Mouse (Mus musculus): Measurements from ENCODE around the gene Cnfn.

Gene Cnfn

DNA sequence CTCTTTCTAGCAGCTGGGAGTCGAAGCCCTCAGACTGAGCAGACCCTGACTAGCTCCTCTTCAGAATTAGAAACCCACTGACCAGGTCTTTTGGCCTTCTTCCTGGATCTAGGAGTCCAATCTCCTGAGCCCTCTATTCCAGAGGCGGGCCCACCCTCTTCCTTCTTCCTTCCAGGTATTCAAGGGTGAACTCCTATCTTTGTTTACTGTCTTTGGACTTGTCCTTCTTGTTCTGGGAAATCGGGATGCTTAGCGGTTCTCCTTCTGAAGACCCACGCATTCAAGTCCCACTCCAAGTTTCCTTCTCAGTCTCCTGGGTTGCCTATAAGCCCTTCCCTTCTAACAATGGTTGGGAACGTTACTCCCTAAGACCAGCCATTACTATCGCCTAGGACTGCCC, 19.4 kb upstream of the Cnfn start:
- DNase-seq = no peak

DNA sequence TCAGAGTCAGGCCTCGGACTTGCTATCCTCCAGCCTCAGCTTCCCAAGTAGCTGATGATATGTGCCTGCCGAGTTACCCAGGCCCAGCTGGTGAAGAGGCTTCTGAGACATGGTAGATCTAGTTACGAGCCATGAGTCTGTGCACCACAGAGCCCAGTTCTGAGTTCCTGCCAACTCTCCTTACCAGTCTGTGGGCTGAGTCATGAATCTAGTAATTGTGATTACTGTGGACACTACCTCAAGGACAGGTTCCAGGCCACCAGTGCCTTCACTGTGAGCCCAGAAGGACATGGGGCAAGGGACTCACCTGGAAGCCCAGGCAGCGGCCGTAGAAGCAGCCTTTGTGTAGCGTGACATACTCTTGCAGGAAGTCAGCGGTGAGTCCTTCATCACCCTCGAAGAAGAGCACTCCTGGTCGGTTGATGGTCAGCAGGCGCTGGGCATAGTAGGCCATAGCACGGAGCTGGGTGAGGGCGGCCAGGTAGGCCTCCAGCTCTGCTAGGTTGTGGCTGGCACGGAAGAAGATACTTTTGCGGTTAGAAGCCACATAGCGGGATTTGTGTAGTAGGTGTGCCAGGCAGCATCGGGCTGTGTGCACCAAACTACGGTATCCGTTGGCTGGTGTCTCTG, 18.4 kb upstream of the Cnfn start:
- no peak for DNase-seq

DNA sequence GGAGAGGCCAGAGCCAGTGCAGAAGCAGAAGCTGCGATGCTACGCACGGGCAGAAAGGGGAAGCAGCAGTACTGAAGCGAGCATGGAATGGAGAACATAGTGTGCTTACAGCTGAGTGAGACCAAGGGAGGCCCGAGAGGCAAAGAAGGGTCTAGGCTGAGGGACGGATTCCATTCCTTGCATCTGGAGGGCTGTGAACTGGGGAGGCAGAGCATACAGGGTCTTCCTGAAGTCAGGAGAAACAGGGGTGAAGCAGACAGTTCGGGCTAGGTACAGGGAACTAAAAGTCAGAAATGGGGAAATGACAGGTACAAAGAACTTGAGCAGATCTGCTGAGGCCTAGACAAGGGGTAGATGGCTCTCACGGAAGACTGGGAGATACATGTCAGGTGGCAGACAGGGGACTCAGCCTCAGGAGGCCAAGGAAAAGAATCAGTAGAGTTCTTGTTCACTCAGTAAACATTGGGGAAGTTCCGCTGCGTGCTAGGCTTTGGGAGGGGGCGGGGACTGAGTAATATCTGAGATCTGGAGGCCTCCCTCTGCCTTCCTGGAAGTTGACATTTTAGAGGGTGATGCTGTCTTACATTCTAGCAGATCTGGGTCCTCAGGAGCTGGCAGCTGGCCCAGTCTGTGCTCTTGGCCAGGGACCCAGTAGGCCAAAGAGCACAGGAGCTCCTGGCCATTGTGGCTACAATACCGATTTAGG, 16.5 kb upstream of the Cnfn start:
- no peak for DNase-seq

DNA sequence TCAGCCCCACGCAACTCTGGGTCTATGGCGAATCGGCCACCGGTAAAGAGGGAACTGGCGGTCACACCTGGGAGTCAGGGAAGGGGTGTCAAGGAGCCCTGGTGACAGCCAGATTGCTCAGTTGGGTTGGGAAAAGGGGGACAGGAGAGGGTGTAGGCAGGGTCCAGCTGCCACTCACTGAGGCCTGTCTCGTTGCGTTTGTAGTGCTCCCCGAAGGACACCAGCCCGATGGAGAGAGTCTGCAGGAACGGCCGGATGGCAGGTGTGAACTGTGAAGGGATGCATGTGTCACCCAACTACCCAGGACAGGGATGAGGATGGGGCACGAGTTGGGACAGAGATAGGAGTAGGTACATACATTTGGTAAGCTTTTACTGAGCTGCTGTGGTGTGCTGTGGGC, 15.7 kb upstream of the Cnfn start:
- DNase-seq = no peak

DNA sequence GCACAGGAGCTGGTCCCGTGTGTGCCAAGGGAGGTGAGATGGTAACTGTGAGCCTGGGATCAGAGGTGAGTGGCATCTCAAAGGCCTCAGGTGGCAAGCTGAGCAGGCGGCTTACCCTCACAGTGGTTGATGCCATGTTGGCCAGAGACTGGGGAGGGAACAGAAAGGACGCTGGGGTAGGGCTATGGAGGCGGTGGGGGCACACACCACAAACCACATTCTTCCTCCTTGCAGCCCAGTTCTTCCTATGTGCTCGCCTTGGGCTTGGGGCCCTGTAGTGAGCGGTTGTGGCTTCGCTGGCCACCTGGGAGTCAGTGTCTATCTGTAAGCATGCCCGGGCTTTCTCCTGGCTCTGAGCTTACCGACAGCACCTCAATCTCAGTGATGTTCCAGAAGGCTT, 15.3 kb upstream of the Cnfn start:
- DNase-seq = no peak

DNA sequence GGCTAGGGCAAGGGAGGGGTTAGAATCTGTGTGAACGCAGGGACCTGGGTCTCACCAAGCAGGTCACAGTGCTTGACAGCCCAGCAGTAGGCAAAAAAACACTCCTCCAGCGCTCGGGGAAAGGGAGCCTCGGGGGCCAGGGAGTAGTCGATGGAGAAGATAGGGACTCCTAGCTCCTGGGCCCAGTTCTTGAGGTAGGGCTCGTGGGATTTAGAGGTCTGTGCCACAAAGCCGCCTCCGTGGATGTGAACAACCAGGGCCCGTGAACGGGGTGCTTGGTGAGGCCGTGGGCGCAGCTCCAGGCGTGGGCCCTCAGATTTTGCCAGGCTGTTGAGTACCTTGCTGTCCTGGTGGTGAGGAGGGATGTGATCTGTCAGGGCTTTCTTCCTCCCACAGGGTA, 14.8 kb upstream of the Cnfn start:
- no peak for DNase-seq

DNA sequence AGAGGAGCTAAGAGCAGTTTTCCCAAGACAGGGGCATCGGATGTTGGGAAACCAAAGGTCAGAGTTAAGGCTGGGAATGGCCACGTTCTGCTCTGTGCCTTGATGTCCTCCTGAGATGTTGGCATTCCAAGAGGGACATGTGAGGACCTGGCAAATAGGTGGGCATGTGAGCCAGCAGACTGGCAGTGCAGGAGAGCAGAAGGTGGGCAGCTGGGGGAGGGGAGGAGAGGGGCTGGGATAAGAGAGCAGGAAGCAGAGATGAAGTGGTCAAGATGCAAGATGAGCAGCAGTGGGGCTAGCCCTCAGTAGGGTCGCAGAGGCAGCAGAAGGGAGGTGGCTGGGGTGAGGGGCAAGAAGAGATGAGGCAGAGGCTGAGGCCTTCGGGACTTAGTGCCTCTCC, 14.4 kb upstream of the Cnfn start:
- no peak for DNase-seq

DNA sequence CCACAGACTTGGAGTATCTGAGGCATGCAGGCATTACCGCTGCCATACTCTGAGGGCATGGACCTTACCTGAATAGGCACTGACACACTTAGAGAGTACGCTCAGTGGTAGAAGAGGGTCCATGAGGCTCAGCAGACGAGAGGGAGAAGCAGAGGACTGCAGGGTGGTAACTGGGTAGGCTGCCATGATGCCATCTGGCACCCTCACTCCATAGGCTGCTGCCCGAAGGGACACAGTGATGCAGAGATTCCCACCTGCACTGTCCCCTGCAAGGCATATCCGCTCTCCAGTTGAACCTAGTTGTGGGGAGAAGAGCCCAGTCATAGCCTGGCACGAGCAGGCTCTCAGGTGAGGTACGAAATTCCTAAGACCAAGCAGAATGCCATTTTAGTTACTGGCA, 13.9 kb upstream of the Cnfn start:
- no peak for DNase-seq

DNA sequence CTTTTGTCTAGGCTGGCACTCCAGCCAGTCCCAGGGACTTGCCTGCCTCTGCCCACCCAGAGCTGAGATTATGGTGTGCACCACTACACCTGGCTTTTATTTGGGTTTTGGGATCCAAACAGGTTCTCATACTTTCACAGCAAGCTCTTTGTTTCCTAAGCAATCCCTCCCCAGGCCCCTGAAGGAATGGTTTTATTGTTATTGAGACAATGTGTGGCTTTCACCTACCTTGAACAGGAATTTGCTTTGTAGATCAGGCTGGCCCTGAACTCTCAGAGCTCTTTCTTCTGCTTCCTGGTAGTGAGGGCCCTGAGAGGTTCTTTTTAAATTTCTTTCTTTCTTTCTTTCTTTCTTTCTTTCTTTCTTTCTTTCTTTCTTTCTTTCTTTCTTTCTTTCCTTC, 13.0 kb upstream of the Cnfn start:
- DNase-seq = no peak

DNA sequence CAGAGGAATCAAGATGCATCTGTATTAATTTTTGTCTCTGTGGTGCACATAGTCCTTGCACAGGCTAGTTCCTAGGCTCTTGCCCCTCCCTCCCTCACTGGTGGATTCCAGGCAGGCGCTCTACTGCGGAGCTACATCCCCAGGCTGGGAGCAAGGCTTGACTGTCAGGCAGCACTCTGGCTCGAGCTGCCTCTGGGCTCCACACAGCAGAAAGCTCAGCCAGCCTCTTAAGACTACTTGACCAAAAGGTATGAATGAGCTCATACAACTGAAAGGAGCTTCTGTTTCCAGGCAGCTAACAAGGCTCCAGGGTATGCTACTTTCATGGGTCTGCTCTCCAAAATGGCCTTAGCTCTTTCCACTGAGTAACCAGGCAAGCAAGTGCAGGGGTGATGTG, 11.8 kb upstream of the Cnfn start:
- DNase-seq = no peak

DNA sequence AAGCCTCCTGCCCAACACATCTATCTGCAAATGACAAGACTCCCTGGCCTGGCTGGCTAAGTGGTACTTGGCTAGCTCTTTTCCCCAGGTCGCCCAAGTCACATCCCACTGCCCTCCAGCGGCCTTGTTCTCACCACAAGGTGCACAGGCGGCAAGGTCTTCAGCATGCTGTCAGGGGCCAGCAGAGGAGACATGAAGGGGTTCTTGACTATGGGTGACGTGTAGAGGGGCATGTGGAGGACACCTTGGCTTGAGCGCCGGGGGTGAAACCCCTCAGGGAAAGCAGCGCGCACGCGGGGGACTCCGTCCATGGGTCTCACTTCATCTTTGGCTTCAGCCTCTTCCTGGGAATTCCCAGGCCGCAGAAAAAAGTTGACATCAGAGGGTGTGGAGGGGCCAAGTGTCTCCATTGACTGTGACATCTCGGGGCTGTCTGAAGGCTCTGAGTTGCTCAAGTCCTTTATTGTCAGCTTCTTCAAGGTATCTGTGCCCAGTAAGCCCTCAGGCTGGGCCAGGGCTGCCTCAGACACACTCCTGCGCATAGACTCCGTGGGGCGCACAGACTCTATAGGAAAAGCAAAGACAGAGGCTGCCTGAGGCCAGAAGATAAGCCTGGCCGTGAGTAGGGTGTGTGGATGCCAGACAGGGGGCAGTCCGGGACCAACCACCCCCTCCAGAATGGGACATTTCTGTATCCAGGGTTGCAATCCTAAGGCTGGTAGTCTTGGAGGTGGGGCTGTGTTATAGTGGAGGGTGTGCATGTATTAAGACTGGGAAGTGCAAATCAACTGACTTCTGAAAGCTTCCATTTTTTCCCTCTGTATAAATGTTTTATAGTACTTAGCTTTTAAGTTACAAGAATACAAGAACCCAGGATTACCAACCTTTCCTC, 11.1 kb upstream of the Cnfn start:
- no peak for DNase-seq

DNA sequence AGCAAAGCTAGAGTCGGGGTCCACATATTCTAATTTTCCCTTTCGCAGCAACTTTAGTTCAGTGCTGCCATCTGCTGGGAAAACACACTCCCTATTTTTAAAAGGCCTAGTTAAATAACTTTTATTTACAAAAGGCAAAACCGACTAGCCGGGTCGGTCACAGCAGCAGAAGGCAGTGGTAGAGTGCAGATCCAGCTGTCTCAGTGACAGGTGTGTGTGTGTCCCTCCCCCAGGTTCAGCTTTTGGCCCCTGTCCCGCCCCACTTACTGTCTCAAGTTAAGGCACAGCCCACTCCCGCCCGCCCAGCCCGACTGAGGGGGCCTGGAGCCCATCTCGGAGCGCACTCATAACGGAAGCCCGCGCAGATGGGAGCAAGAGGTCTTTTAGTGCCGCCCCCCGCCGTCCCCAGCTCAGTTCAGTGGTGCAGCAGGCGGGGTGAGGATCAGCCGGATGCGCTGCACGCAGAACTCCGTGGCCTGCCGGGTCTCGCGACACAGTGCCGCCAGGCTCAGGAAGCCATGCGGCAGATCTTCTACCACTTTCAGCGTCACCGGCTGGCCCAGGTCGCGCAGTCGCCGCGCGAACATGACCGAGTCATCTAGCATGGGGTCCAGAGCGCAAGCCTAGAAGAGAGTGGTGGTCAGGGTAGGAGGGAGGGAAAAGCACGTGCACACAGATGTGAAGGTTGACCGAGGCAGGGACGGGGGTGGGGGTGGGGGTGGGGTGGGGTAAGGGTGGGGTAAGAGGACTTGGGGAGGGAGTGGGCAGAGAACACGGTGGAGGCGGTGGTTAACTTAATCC, 10.2 kb upstream of the Cnfn start:
- no peak for DNase-seq

DNA sequence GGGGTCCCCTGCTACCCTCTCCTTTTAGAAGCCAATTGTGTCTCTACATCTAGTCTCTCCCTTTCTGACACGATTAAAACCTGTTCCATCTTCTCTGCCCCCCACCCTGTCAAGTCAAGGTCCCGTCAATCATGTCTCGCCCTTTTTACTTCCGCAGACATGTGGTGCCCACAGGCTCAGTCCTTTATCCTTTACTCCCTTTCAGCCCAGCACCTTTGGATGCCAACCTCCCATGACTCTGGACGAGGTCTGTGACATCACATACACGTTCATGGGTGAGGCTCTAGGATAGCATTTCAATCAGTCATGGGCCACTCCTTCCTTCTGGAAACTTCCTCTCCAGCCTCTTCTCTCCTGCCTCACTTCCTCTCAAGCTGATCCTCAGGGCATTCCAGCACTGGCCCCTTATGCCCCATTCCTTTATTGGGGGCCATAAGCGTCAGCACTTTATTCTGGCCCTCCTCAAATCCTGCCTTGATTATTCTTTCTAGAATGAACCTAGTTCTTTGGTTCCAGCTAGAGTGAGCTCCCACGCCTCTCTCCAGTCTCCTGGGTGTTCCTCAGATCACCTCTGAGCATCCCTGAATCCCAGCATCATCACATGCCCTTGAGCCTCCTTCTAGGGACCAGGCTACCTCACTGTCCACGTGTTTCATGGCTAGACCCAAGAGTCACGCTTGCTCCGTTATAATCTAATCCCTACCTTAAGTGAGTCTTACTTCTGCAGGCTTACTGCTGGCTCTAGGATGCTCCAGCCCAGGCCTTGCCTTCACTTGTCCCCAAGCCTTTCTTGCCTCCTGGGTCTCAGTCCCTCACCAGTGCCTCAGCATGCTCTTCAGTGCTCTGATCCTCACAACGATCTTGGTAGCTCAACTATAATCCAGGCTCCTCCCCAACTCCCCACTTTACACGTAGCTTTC, 8.9 kb upstream of the Cnfn start:
- no peak for DNase-seq

DNA sequence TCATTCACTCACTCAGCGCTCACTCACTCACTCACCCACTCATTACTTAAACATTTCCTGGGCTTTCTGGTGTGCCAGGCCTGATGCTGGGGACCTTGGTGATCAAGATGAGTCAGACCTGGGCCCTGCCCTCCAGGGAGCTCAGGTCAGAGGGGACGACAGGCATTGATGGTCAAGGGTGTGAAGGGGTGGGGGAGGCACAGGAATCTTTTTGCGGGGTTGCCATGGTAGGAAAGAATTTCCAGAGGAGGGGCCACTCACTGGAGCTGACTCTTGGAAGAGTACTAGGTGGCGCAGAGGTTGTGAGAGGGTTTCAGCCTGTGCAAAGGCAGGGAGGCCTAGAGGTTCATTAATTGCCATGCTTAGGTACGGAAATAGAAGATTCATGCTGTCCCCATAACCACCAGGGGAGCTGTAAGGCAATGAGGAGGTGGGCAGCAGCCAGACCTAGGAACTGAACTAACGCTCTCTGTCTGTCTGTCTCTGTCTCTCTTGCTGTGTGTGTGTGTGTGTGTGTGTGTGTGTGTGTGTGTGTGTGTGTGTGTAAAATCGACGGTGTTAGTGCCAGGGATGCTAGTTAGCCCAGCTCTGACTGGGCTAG, 7.7 kb upstream of the Cnfn start:
- no peak for DNase-seq

DNA sequence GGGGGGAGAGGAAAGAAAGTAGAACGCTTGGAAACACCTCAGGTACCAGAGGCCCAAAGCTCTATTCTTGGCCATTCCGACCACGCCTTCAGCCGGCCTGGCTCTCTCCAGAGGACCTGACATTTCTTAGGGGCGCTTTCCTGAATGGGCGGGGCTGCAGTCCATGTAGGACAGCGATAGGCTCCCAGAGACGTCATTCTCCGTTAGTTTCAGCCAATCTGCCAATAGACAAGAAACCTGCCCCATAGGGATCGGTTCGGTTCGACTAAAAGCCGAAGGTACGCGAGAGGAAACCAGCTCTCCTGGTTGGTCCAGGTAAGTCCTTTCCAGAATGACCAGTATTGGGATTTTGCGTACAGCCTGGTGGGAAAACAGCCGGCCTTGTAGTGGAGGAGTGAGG, 7.0 kb upstream of the Cnfn start:
- DNase-seq = peak; percentile 88

DNA sequence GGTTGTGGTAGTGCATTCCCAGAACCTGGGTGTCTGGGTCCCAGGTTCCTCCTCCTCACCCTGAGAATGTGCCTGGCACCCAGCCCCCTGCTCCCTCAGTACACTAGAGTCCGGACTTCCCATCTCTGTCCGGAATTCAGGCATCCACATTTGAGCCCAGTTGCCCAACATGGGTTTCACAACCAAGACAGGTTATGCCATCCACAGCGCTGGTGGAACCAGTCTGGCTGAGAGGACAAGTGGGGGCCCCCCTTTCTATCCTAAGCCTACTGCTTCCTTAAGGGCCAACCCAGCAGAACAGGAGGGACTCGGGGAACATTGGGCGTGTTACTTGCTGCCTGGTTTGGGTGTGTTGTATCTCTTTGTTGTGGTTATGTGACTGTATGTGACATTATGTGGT, 2.9 kb upstream of the Cnfn start:
- no peak for DNase-seq

DNA sequence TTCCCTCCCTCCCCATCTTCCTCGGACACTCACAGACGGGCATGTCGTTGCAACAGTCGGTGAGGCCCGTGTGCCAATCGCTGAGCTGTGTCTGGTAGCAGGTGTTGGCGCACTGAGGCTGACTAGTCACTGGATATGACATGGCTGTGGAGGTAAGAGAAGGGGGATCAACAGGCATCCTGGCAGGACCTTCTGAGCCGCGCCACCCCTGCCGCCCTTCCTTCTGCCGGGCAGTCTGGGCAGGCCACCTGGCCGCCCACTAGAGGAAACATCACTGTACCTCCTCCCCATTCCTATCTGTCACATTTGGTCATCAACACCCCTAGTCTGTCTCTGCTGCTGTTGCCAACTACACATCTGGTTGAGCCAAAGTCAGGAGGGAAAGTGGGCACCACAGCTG, 1.2 kb downstream of the Cnfn start:
- DNase-seq = no peak

DNA sequence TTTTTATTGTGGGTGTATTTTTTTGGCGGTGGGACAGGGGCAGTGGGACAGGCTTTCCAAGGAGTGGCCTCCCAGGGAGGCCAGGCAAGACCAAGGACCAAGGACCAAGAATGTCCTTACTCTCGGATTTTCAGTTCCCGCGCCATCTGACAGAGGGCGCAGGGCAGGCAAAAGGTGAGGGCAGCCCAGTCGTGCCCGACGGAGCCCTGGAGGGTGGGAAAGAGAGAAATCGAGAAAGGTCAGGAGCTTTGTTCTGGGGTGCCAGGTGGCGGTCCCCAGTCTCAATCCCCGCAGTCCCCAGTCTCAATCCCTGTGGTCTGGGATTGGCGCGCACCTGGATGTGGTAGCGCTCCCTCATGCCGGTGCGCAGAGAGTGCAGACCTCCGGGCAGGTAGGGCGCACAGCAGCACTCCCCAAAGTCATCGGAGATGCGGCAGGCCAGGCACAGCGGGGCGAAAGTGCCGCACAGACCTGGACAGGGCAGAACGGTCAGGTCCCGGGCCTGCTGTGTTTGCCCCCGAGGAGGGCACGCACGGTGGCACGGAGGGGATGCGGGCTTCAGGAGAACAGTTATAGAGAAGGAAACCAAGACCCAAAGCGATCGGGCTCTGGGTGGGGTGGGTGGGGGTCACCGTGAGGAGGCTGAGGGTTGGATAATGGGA, 1.8 kb downstream of the Cnfn start:
- DNase-seq = no peak

DNA sequence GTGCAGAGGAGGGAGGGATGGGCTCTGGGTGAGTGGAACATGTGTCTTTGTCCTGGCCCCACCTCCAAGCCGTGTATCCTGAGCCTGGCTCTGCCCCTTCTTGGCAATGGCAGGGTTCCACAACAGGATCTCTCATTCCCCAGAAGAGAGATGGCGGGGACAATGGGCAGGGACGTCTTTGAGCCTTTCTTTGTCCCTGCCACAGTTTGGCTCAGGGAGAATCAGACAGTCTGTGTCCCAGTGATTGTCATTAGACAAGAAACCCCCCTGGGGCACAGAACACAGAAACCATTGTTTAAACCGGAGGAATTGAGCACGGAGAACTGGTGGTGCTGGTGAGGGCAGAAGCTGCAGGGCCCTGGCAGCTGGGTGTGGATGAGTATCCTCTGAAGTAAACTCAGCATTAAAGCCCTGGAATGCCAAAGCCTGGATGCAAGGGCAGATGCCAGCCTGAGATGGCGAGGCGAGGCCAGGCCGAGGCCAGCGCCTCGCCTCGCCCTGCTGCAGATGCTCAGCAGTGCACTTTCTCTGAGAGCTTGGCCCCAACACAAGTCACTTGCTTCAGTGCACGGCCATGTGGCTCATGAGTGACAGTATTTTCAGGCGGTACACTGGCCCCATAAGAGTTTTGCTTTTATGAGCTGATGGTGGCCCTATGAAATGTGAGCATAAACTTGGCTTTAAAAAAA, 3.4 kb downstream of the Cnfn start:
- no peak for DNase-seq

DNA sequence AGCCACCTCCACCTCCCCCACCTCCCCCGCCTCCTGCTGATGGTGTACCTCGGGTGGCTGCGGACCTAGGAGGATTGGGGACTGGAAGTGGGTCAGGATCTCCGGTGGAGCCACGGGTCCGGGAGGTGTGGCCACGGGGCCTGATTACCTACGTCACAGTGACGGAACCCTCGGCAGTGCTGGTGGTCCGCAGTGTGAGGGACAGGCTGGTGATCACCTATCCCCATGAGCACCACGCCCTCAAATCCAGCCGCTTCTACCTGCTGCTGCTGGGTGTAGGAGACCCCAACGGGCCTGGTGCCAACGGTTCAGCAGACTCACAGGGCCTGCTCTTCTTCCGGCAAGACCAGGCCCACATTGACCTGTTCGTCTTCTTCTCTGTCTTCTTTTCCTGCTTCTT, 5.9 kb downstream of the Cnfn start:
- no peak for DNase-seq

DNA sequence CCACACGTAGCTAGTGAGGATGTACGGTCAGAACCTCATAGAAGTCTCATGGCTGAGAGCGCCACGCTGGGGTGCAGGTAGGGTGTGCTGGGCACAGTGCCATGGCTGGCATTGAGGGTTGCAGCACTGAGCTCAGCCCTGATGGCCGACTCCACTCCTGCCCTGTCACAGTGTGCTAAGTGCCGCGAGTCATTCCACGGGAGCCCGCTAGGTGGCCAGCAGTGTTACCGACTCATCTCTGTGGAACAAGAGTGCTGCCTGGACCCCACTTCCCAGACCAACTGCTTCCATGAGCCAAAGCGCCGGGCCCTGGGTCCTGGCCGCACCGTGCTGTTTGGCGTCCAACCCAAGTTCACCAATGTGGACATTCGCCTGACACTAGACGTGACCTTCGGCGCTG, 6.4 kb downstream of the Cnfn start:
- no peak for DNase-seq

All from right cerebral cortex, postnatal 25 days (tissue).